Mouse (Mus musculus) ES-E14 (cell line): Measurements from ENCODE around the gene Cpne8.

Experiments used
- HCFC1 ChIP-seq: IDR thresholded peaks from 2 replicates; pipeline ENCODE4 v1.6.1; 2012; ENCODE audit warnings: low read length, inconsistent platforms, borderline replicate concordance; ENCODE audit not compliant: insufficient read depth
- MAFK ChIP-seq: IDR thresholded peaks from 2 replicates; pipeline ENCODE4 v1.6.1; 2014; ENCODE audit warnings: mild to moderate bottlenecking, low read depth, low read length, inconsistent platforms; ENCODE audit not compliant: insufficient read depth
- ZC3H11A ChIP-seq: IDR thresholded peaks from 2 replicates; pipeline ENCODE4 v1.6.1; 2012; ENCODE audit warnings: low read depth, mild to moderate bottlenecking, inconsistent platforms, low read length, borderline replicate concordance
- ZNF384 ChIP-seq: IDR thresholded peaks from 2 replicates; pipeline ENCODE4 v1.6.1; 2012; ENCODE audit warnings: low read depth, low read length, inconsistent platforms

DNA sequence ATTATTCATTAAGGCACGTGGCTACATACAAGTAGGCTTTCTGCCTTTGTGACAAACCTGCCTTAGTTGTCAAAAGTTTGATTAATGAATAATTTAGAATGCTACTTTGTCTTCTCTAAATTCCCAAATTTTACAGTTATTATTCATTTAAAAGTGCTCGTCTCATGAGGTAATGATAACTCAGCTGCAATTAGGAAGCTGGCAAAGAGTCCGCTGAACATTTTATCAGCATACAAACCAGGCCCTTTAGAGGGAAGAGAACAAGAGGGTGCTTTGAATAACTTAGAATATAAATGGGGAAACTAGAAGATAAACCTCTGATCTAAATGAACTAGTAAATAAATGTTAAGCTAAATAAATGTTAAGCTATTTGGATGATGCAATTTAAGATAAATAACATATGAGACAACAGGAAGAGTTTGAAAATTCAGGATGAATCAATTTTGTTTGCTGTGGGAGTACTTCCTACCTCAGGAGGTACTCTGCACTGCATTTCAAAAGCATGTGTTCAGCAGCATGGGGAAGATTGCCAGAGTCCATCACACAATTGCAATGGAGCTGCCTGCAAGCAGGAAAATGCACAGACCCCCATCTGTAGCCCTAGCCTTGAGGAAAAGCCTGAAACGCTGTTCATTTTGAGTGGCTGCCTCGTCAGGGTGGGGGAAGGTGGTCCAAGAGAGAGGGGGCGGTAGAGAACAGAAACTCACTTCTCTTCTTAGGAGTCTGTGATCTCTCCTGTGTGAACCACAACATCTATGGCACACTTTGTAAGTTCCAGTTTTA lies 81.3 kb downstream of the Cpne8 start:
- no peak for TF ChIP-seq MAFK
- no peak for TF ChIP-seq ZNF384
- TF ChIP-seq ZC3H11A = no peak
- TF ChIP-seq HCFC1 = no peak
